Mouse (Mus musculus): Measurements from ENCODE around the gene Misp.

Misp gene

DNA sequence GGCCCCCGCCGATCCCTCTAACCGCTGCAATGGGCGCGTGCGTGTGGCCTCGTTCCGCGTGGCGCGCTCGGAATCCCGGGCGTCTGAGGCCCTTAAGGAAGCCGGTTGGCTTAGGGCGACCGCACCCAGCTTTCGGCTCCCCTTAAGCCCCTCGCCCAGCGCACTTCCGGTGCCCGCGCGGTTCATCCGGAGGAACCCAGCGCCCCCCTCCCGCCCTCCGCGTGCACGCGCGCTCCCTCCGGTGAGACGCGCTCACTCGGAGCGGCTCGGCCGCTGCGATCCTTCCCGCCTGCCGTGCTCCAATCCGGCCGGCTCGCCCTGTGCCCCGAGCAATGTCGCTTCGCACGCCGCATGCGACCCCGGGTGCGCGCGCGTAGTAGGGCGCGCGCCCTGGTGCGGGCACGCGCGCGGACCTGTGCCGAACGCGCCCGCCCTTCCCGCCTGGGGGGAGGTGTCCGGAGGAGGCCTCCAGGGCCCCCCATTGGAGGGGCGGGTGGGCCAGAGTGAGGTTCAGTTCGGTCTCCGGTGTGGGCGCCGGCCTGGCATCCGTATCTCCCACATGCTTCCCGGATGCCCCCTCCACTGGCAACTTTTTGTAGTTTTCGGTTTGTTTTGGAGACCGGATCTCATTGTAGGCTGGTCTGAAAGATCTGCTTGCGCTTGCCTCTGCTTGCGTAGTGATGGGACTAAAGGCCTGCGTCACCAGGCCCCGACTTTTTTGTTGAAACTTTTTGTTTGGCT is 34.2 kb downstream of the Misp start:
- peak; percentile 71 to 88 for DNase-seq (ENCODE audit: low spot score in 2 of 2)

DNA sequence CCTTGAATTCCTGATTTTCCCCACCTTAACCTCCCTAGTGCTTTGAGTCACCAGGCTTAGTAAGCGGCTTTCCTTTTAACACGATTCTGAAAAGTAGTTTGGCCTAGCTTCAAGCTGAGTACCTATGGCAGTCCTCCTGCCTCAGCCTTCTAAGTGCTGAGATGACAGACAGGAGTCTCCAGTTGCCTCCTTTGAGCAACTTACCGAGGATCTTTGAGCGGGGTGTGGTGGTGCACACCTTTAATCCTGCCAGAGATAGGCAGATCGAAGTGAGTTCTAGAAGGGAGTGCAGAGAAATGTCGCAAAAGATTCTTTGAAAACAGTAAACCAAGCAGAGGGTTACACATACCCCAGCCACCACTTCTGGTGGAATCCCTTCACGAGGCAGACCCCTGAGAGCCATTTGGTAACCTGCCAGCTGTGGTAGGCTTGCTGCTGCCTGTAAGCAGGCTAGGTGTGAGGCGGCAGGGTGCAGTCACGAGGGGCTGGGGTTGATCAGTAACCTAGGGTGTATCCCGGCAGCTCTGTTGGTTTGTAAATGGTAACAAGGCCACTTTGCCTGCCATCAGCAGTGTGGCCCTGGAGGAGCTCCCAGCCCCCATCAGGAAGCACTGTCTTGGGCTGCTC is 34.9 kb downstream of the Misp start:
- DNase-seq (ENCODE audit: low spot score in 2 of 2) = peak; percentile 42 to 72

DNA sequence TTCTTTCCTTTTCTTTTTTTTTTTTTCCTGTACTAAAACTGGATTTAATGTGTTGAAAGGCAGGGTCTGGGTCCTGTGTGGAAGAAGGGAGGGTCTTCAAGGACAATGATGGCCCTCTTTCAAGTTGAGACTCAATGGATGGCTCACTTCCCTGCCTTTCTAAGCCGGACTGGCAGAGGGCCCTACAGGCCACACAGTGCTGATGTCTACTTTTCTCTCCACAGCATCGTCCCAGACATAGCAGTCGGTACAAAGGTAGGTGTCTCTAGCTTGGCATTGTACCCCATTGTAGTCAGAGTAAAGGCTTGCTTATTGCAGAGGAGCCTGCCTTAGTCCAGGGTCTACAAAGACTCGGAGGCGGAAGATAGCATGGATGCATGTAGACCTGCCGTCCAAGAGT is 35.5 kb downstream of the Misp start:
- DNase-seq (ENCODE audit: low spot score in 2 of 2) = no peak

DNA sequence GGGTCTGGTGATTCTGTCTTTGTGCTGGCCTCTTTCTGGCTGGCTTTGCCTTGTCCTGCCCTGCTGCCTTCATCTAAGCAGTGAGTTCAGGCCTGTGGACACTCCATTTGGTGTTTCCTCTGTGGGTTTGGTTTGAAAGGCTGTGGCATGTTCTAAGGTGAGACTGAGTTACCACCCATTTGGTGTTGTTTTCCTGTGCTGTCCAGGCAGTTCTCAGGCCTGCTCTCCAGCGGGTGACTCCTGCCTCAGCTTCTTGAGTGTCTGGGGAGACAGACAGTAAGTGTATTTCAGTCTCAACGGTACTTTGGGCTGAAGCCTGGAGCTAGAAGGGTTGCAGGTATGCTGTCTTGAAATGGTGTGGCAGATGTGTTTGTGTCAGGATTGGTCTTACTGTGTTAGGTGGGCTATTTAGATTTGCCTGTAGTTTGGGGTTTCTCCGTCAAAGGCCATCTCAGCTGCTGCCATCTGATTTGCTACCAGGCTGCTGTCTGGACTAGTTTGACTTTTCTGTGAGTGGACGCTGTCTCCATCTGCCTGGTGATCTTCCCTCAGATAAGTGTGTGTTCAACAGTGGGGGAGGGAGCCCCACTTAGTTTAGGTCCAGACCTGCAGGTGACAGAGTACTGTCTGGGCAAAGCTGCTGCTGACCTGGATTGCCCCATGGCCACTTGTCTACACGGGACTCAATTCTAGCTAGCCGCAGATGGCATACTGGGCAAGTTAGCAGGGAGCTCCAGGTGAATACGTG is 36.1 kb downstream of the Misp start:
- DNase-seq (ENCODE audit: low spot score in 2 of 2) = no peak

DNA sequence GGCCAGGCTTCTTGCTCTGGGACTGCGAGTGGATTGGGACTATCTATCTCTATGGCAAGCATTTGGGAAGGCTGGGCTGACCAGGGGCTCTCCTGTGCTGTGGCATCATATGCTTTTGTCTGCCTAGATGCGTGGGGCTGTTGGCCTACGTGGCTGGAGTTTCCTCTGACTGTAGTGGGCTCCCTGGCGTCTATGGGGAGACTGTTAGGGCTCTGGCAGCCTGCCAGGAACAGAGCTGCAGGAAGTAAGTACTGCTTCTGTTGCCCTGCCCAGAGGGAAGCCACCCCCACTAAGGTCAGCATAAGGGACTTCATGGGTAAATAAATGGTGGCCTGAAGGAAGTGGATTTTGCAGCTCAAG is 36.6 kb downstream of the Misp start:
- DNase-seq (ENCODE audit: low spot score in 2 of 2) = peak; percentile 57 to 81

DNA sequence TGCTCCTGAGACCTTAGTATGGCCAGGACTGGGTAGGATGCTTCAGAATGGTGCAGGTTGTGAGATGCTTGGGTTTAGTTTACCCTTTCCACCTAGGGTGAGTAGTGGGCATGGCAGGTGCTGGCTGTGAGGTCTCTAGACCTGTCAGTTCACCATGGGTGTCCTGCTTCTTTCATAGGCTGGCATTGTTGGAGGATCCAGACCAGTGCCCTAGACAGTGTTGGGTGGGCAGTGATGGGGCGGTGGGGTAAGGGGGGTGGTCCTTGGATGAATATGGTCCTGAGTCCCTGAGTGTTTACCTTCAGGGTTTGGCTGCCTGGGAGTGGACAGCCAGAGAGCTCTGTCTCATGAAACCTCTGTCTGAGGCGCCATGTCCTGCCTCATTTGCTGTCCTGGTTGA is 37.1 kb downstream of the Misp start:
- DNase-seq (ENCODE audit: low spot score in 2 of 2) = no peak

DNA sequence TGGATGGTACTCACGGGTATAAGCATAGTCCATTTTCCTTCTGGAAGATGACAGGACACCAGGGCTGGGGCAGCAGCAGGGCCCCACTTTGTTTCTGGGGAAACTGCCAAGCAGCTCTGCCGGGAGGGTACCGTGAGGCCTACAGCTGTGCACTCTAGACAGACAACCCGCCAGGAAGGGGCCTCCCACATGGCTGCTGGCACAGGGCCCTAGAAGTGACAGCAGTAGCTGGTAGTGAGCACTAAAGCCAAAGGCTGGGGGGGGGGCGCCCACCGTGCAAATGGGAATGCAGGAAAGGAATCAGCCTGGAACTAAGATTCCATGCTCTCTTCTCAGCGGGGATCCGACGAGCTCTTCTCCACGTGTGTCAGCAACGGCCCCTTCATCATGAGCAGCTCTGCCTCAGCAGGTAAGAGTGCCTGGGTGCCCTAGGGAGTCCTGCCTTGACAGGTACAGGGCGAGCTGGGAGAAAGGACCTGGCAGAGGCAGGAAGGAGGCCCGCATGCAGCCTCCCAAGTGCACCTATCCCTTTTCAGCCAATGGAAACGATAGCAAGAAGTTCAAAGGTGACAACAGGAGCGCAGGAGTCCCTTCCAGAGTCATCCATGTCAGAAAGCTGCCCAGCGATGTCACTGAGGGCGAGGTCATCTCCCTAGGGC is 37.8 kb downstream of the Misp start:
- no peak for DNase-seq (ENCODE audit: low spot score in 2 of 2)

DNA sequence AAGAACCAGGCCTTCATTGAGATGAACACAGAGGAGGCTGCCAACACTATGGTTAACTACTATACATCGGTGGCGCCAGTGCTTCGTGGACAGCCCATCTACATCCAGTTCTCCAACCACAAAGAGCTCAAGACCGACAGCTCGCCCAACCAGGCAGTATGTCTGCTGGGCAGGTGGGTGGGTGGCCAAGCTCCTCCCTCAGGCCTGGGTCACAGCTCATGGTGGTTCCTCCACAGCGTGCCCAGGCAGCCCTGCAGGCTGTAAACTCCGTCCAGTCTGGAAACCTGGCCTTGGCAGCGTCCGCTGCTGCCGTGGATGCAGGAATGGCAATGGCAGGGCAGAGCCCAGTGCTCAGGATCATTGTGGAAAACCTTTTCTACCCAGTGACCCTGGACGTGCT is 38.3 kb downstream of the Misp start:
- DNase-seq (ENCODE audit: low spot score in 2 of 2) = no peak

DNA sequence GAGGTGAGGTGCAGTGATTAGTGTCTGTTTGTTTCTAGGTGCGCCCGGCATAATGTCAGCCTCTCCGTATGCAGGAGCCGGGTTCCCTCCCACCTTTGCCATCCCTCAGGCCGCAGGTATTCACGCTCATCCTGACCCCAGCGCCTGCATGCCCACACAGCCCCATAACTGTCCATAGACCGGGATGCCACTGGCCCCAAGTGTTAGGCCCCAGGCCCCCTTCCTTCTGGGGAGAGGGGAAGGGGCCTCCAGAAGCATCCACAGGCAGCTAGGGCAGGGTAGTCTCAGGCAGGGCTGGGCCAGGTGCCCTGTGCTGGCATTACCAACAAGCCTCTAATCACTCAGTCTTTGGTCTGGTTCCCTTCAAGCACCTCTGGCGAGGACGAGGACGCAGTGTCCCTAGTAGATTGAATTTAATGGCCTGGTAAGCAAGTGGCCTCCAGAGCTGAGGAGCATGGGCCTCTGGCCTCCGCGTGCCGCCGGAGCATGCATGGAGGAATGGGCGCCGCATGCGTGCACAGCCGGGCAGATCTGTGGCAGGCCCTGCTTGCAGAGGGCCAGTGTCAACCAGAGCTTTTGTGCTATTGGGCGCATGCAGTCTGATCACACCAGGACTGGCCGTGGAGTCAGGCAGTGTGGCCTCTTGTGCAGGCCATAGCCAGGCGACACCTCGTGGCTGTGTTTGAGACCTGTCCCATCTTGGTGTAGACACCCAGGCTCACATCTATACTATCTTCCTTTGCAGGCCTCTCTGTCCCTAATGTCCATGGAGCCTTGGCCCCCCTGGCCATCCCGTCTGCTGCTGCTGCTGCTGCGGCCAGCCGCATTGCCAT is 39.5 kb downstream of the Misp start:
- no peak for DNase-seq (ENCODE audit: low spot score in 2 of 2)

DNA sequence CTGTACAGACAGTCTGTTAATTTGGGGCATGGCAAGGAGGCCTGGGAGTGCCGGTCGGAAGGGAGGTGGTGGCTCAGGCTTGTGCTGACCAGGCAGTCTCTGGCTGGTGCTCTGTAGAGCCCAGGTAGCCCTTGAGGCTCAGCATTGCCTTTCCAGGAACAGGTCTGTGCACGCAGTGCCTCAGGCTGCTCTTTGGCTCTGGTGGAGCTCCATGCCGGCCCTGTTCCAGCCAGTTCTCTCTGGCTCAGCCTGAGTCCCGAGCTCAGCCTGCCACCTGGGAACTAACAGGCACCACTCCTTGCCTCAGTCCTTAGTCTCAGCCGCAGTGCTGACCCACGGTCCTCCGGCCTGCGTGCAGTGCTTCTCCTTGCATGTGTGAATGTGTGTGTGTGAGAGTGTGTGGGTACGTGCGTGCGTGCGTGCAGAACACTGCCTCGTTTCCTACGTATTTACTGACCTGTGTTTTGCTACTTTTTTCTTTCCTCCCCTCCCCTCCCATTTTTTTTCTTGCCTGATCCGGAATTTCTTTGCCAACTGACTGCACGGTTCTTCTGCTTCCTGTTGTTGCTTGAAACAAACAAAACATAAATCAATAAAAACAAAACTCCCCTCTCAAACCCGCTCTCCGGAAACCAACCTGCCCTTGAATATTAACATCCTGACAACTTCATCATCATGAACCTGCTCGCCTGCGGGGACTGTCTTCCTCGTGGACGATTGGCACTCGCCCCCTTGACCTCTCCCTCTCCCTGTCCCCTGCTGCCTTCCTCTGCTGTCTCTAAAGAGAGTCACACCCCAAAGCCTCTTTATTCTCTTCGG is 40.6 kb downstream of the Misp start:
- no peak for DNase-seq (ENCODE audit: low spot score in 2 of 2)

DNA sequence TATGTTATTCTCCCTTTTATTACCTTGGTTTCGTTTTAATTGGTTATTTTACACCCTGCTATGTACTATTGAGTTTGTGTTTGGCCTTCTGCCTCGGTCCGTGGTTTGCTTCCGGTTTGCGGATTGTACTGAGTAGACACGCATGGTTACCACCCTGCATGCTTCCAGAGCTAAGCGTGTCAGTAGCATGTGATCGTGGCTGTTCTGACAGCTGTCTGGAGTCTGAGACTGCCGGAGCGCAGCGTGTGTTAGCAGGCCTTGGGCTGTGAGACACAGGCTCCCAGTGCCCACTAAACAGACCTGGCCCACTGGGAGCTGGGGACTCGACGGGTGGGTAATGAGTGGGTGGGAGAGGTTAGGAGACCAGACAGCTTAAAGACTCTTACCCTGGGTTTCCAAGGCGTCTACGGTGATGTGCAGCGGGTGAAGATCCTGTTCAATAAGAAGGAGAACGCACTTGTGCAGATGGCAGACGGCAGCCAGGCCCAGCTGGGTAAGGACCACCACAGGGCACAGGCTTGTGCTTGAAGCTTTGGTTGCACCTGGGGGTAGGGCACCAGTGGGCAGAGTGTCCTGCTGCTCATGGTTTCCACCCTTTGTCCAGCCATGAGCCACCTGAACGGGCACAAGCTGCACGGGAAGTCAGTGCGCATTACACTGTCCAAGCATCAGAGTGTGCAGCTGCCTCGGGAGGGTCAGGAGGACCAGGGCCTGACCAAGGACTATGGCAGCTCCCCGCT is 41.4 kb downstream of the Misp start:
- DNase-seq (ENCODE audit: low spot score in 2 of 2) = no peak

DNA sequence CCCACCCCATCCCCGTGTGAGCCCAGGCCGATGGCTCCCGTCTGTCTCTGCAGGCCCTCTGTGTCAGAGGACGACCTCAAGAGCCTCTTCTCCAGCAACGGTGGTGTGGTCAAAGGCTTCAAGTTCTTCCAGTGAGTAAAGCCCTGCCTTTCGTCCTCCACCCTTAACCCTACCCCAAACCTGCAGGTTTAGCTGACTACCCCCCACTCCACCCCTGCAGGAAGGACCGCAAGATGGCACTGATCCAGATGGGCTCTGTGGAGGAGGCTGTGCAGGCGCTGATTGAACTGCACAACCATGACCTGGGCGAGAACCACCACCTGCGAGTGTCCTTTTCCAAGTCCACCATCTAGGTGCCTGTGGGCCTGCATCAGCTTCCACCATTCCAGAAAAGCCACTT is 42.1 kb downstream of the Misp start:
- DNase-seq (ENCODE audit: low spot score in 2 of 2) = no peak

DNA sequence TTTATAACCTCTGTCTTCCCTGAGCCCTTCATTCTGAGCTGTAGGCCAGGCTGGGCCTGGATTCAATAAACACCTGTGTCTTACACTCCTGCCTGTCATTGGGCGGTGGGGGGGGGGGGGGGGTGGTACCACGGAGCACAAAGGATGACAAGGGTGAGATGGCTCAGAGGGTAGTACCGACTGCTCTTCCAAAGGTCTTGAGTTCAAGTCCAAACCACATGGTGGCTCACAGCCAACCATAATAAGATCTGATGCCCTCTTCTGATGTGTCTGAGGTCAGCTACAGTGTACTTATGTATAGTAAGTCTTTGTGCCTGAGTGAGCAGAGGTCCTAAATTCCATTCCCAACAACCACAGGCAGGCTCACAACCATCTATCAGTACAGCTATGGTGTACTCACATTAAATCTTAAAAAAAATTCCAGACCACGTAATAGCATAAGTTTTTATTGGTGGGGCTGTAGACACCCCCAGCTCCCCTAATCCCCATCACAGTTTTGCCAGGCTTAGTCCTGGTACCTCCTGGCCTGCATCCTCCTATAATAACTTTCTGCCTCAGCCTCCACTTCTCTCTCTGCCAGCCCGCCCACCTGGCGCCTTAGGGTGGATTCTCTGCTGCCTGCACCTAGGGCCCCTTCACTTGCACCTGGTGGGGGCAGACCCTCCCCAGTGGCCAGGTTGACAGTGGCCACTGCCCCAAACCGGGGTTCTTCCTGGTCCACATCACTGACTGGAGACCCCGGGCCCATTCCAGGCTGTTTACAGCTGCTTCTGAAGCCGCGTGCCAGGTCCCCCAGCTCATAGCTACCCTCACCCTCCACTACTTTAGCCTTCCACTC is 43.8 kb downstream of the Misp start:
- no peak for DNase-seq (ENCODE audit: low spot score in 2 of 2)

DNA sequence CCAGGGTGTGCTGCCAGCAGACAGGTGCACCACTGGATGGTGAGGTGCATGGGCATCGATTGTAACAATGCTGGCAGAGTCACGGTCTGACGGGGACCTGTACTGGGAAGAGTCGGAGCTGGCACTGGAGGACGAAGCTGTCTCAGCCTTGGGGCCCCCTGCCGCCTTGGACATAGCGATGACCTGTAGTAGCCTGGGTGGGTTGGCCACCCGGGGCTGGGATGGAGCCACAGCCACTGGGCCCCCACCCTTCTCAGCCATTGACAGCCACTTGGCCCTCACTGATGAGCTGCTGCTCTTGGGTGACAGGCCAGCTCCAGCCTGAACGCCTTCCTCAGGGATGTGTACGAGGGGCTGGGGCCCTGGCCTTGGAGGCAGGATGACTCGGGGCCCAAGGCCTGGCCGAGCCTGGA is 44.4 kb downstream of the Misp start:
- no peak for DNase-seq (ENCODE audit: low spot score in 2 of 2)

DNA sequence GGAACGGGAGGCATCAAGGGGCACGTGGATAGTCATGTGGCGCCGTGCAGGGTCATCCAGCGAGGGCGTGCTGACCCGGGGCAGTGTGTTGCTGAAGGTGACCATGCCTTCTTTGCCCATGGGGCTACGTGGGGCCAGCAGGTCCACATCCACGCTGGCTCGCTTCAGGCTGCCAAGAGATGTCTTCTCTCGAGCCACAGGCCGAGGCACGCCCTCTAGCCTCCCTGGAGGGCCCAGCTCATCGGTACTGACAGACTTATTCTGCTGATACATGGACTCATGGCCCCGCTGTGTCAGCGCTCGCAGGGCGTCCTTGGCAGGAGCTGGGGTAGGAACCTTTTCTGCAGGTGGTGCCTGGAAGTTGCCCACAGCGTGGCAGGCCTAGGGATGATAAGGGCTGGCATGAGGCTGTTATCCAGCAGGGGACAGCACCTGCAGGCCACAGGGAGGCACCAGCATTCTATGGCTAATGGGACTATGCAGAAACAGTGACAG is 45.1 kb downstream of the Misp start:
- no peak for DNase-seq (ENCODE audit: low spot score in 2 of 2)

DNA sequence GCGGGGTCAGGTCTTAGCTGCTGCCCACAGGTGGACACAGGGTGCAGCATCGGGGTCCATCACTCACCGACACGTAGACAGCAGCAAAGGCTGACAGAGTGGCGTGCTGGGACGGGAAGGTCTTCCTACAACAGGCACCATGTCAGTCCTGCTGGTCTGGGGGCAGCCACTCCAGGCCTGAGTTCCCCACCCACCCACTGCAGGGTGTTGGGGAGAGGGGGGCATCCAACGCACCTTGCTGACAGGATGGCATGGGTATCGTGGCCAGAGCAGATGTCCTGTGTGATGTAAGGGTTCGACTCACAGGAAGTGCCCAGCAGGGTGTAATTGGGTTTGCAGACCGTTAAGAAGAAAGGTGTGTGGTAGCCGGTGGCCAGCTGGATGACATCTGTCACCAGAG is 45.8 kb downstream of the Misp start:
- DNase-seq (ENCODE audit: low spot score in 2 of 2) = no peak

DNA sequence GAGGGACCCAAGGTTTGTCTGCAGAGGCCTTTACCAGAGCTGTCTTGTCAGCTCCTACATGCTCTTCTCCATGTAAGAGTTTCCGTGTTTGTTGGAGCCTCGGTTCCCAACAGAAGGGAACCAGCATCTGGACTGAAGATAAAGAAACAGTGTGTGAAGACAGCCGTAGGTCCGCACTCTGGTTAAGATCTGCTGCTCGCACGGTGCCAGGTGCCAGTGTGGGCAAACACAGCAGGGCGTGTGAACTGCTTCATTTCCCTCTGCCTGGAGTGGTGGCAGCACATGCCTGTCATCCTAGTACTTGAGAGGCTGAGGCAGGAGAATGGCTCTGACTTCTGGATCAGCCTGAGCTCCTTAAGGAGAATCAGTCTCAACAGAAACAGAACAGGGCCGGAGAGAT is 51.1 kb downstream of the Misp start:
- no peak for DNase-seq (ENCODE audit: low spot score in 2 of 2)

DNA sequence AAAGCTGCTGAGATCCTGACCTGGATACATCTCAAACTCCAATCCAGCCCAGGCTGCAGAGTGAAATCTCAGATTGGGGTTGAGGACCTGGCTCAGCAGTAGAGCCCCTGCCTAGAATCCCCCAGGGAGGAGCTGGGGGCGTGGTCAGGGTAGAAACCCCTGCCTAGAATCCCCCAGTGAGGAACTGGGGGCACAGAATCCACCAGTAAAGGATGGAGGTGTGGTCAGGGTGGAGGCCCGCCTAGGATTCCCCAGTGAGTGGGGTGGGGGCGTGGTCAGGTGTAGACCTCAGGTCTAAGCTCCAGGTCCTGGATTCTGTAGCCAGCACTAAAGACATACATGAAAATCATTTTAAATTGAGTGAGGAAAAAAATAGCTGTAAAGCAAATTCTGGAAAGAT is 52.1 kb downstream of the Misp start:
- DNase-seq (ENCODE audit: low spot score in 2 of 2) = no peak

DNA sequence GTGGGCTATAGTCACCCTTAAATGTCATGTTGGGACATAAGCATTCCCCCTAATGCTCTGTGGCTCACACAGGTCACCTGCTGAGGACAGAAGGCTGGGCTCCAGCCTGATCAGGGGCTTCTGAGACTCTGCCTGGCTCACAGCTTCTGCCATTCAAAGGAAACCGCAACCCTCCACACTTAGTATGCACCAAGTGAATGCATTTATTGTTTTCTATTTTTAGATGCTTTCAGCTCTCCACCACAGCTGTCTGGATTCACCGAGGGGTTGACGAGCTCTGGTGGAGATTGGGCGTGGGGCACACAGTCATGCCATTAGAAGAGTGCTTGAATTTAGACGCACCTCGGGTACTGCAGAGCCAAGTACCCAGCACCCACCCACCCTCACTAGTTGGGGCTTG is 52.5 kb downstream of the Misp start:
- DNase-seq (ENCODE audit: low spot score in 2 of 2) = no peak
